Comparison of ENCODE assay signal across 15 mouse cellular contexts in the genomic region with DNA sequence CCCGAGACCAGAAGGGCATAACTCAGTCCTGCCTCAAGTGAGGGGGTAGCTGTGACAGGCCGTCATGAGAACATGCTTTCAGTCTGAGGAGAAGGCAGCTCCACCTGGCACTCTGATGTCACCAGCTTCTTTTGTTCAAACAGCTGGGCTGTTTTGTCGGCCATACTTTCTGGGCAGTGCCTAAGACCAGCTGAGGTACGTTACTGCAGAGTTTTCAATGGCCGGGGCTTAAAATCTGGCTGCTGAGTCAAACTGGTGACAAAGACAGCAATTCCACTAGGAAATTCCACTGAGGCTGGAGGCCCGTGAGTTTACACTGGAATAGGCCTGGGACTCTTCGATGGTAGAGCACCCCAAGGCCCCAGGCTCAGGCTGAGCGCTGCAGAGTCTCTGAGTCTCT. TPM values are rescaled to one million over a fixed set of nuclear protein-coding genes. Genes with fewer than 3 reads are reported as not detected.
DNase-seq lines count a peak whose midpoint lies in the region; ATAC-seq and TF ChIP-seq lines count a peak whose summit lies in the region.
"Had no signal": no experiment of that assay in that cellular context is flagged by ENCODE, and none has a peak within 500 bp of the region (broad histone marks: within the 10 kb centered on the region; RNA-seq: fewer than 3 reads in every experiment).

No protein-coding gene starts in this region.

- WGBS in limb, embryonic 14.5 days = 69% methylated on average over 8 of the region's 8 CpGs
- 84% methylated on average over 8 of the region's 8 CpGs for WGBS in limb, embryonic 10.5 days
- 74% methylated on average over 8 of the region's 8 CpGs for WGBS in embryonic facial prominence, embryonic 10.5 days

- peak; percentile 47; the same call in 1 of the 2 replicates for ATAC-seq in limb, embryonic 14.5 days (ENCODE audit: low FRiP score, low read depth)
- ATAC-seq: intestine, postnatal 0 days had no signal

- no peak for TF ChIP-seq POLR2A in limb, embryonic 14.5 days (IDR thresholded peaks at IDR 0.05; ENCODE audit: borderline replicate concordance, extremely low read depth, insufficient read depth, insufficient read length)

- no peaks in the 10 kb centered on the region for H3K27me3 ChIP-seq in limb, embryonic 14.5 days (ENCODE audit: control insufficient read depth, insufficient read depth, low read length)
- H3K27me3 ChIP-seq in limb, embryonic 10.5 days (ENCODE audit: low read depth, poor library complexity, severe bottlenecking) = peaks cover 4% of the 10 kb centered on the region; the same call in 1 of the 2 replicates
- H3K27me3 ChIP-seq in embryonic facial prominence, embryonic 10.5 days (replicated peaks; ENCODE audit: low read depth, poor library complexity, severe bottlenecking) = peaks cover 20% of the 10 kb centered on the region
- H3K27me3 ChIP-seq: heart, embryonic 13.5 days had no signal

- no peaks in the 10 kb centered on the region; the same call in 1 of the 2 replicates for H3K4me1 ChIP-seq in limb, embryonic 14.5 days (ENCODE audit: control insufficient read depth, insufficient read depth, low read length)
- peaks cover 9% of the 10 kb centered on the region for H3K4me1 ChIP-seq in limb, embryonic 10.5 days
- peaks cover 39% of the 10 kb centered on the region for H3K4me1 ChIP-seq in embryonic facial prominence, embryonic 10.5 days

- no peak overlapping the region for H3K9ac ChIP-seq in limb, embryonic 14.5 days (ENCODE audit: low read depth, low read length, severe bottlenecking)
- H3K9ac ChIP-seq: heart, embryonic 13.5 days; hindbrain, embryonic 14.5 days had no signal

- no peak overlapping the region for H3K4me2 ChIP-seq in limb, embryonic 14.5 days (replicated peaks; ENCODE audit: low read depth, low read length, severe bottlenecking)
- H3K4me2 ChIP-seq: heart, embryonic 13.5 days; hindbrain, embryonic 14.5 days; midbrain, embryonic 11.5 days had no signal

- no peaks in the 10 kb centered on the region for H3K9me3 ChIP-seq in limb, embryonic 14.5 days (ENCODE audit: control insufficient read depth, low read length)
- H3K9me3 ChIP-seq in limb, embryonic 10.5 days (replicated peaks) = no peaks in the 10 kb centered on the region
- no peaks in the 10 kb centered on the region for H3K9me3 ChIP-seq in embryonic facial prominence, embryonic 10.5 days
- H3K9me3 ChIP-seq: heart, embryonic 13.5 days had no signal

- H3K4me3 ChIP-seq in limb, embryonic 14.5 days (replicated peaks; ENCODE audit: low read length) = no peak overlapping the region
- H3K4me3 ChIP-seq in limb, embryonic 10.5 days = no peak overlapping the region
- H3K4me3 ChIP-seq in embryonic facial prominence, embryonic 10.5 days = no peak overlapping the region
- H3K4me3 ChIP-seq: heart, embryonic 13.5 days had no signal

- H3K27ac ChIP-seq in limb, embryonic 14.5 days (replicated peaks; ENCODE audit: low read depth, low read length) = no peak overlapping the region
- no peak overlapping the region for H3K27ac ChIP-seq in limb, embryonic 10.5 days
- peak overlapping the region; percentile 30; the same call in 1 of the 2 replicates for H3K27ac ChIP-seq in embryonic facial prominence, embryonic 10.5 days (replicated peaks)
- H3K27ac ChIP-seq: heart, embryonic 13.5 days; hindbrain, embryonic 14.5 days had no signal

- no peaks in the 10 kb centered on the region for H3K36me3 ChIP-seq in limb, embryonic 14.5 days (ENCODE audit: control insufficient read depth, insufficient read depth, low read length)
- no peaks in the 10 kb centered on the region for H3K36me3 ChIP-seq in limb, embryonic 10.5 days
- no peaks in the 10 kb centered on the region for H3K36me3 ChIP-seq in embryonic facial prominence, embryonic 10.5 days (replicated peaks)
- H3K36me3 ChIP-seq: heart, embryonic 13.5 days had no signal

- DNase-seq in limb, embryonic 14.5 days (ENCODE audit: low spot score) = no peak
- no peak for DNase-seq in limb, embryonic 10.5 days (ENCODE audit: low spot score)
- DNase-seq in CD4-positive, CD25-positive, alpha-beta regulatory T cell, adult 2 months (ENCODE audit: low read depth, low spot score) = peak; percentile 69
- DNase-seq in embryonic facial prominence, embryonic 10.5 days (ENCODE audit: low spot score) = no peak
- peak; percentile 51 to 62 for DNase-seq in thymus, postnatal 10 days (ENCODE audit: low spot score in 2 of 2)
- DNase-seq in cerebellum, postnatal 10 days = no peak
- DNase-seq in embryo, embryonic 11 days = no peak
- DNase-seq: cerebellum, postnatal 14 days; layer of hippocampus, adult 9-11 months; right cerebral cortex, adult 18-20 months had no signal

RNA-seq across cellular contexts. Expression of gene Emid1, which starts 24.6 kb away (rescaled TPM):
- 25.3 and 25.7 TPM in 2 replicates for polyA plus RNA-seq in limb, embryonic 14.5 days (2012; rRNA removed)
- polyA plus RNA-seq in limb, embryonic 14.5 days (2014; fragmentation: Nextera tagmentation; extraction: Ambion mirVana) = 30.9 and 32.2 TPM in 2 replicates
- polyA plus RNA-seq in limb, embryonic 10.5 days (2016; fragmentation: Nextera tagmentation; extraction: Ambion mirVana) = 12.1 and 12.3 TPM in 2 replicates
- polyA plus RNA-seq in embryonic facial prominence, embryonic 10.5 days (2016; fragmentation: Nextera tagmentation; extraction: Ambion mirVana) = 13.1 and 24.6 TPM in 2 replicates
- polyA plus RNA-seq: activated CD4-positive, CD25-positive, alpha-beta regulatory T cell, adult 4 months had no signal

Comparison
In these comparisons a context has a peak if more than half of its experiments do, and no peak if none do; other contexts are left out.
1. DNase-seq: peak in CD4-positive, CD25-positive, alpha-beta regulatory T cell, adult 2 months (single experiment) and thymus, postnatal 10 days (2 of 2); none in limb, embryonic 14.5 days (single experiment), limb, embryonic 10.5 days (single experiment), embryonic facial prominence, embryonic 10.5 days (single experiment), cerebellum, postnatal 10 days (0 of 2) and embryo, embryonic 11 days (single experiment).